Mouse (Mus musculus) c-Kit-positive CD71-positive TER-119-positive erythroid progenitor cells, embryonic 14.5 days (primary cell): ENCODE measurements around the gene Emid1.
A peak's percentile ranks its signal among the peaks of the same experiment; 100 is the strongest.

Source experiments
- DNase-seq: peaks from one replicate; pipeline ENCODE4 v3.0.0-alpha.2; 2013; ENCODE audit warnings: low spot score

Emid1 gene

GRCm38 (mm10) chr11:5063561-5064281, 88.3 kb downstream of the Emid1 start:
- DNase-seq = no peak

GRCm38 (mm10) chr11:5062860-5063505, 89.1 kb downstream of the Emid1 start:
- DNase-seq = no peak

- DNase-seq = no peak
Observed at GRCm38 (mm10) chr11:5062326-5062725, 89.7 kb downstream of the Emid1 start.

DNA sequence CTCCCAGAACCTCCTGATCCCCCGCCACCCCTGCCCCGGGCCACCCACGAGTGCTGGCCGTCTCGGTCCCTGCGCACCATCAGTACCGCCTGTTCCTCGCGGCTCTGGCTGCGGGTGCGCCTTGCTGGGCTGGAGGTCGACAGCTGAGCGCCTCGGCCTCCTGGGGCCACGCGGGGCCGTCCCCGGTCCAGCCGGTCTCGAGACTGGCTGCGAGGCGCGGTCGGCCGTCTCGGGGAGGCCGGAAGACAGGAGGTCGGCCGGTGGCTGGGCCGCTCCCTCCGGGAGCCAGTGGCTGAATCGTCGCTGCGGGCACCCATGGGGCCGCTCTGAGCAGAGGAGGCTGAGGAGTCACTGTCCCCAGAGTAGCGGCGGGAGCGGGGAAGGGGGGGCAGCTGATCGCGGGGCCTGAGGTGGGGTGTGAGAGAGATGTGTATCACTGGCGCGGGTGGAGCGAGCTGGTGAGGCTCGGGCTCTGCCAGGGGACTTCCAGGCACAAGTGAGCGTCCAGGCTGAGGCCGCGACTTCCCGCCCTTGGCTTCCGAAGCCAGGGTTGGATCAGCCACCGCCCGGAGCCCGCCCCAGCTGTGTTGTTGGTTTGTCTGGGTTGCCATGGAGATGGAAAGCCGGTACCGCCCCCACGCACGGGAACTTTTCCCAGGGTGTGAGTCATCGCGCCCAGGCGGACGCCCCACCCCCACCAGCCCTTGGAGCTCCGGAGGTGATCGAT, 90.5 kb downstream of the Emid1 start:
- peak; percentile 82 for DNase-seq

DNA sequence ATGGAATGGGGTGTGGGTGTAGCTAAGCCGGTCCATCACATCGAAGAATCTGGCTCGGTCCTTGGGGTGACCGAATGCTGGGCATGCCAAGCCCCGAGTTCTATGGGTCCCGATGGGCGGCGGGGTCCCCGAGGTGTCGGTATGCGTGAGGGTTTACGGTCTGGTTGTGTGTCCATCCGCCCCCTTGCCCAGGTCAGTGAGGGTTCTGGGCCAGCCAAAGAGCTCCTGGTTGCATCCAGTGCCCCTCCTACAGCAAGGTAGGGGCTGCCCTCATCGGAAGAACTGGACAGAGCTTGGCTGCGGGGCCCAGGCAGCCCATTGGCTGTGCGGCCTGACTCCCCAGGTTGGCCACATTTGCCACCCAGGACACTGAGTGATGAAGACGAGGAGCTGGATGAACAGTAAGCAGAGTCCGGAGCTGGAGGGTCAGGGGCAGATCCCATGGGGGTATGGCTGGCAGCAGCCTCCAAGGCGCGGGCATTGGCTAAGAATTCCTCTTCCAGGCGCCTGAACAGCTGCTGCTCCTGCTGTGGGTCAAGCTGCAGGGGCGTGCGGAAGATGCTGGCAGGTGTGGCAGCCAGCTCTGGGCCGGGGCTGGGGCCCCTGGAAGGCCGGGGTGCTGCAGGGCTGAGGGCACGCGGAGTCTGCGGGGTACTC, 91.2 kb downstream of the Emid1 start:
- DNase-seq = no peak

- no peak for DNase-seq
Observed at GRCm38 (mm10) chr11:5059704-5060156, 92.3 kb downstream of the Emid1 start.

GRCm38 (mm10) chr11:5059230-5059629, 92.8 kb downstream of the Emid1 start:
- no peak for DNase-seq

DNA sequence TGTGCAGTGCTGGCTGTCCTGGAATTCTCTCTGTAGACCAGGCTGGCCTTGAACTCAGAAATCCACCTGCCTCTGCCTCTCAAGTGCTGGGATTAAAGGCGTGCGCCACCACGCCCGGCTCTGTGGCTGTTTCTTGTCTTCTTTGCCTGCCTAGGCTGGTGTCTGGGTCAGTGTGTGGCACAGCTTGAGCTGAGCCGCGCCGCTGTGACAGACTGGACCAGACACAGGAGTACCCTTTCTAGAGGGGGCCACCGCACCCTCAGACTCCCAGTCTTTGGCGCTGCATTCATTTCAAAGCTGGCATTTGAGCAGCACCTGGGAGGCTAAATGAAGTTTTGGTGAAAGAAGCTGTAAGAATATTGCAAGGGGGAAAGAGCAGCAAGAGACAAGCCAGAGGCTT, 93.3 kb downstream of the Emid1 start:
- no peak for DNase-seq

DNA sequence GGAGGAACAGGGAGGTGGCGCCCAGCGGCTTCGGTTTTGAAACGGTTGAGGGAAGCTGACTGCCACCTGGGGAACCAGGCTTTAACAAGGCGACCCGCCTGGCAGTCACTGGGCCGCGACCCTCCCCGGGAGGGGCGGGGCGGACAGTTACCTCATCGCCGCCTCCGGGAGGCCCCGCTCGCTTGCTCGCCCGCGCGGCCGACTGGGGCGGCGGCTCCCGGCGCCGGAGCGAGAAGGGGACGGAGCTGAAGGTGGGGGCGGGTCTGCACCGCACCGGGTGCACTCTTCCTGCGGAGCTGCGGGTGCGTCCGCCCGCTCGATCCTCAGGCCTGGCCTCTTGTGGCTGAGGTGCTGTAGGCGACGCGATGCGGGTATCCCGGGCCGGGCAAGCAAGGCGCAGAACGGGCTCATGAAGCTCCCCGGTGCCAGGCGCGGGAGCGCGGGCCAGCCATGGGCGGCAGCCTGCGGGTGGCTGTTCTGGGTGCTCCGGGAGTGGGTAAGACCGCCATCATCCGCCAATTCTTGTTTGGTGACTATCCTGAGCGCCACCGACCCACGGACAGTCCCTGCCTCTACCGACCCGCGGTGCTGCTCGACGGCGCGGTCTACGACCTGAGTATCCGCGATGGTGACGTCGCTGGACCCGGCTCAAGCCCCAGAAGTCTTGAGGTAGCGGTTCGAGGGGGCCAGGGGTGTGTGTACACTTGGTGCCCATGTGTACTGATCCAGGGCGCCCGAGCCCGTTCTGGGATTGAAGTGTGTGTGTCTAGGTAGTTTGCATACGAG, 94.0 kb downstream of the Emid1 start, which contains the start of gene Rasl10a:
TSS of gene Rasl10a (plus strand) at position 273 of the 786 bp plus-strand sequence.
- DNase-seq = no peak

DNA sequence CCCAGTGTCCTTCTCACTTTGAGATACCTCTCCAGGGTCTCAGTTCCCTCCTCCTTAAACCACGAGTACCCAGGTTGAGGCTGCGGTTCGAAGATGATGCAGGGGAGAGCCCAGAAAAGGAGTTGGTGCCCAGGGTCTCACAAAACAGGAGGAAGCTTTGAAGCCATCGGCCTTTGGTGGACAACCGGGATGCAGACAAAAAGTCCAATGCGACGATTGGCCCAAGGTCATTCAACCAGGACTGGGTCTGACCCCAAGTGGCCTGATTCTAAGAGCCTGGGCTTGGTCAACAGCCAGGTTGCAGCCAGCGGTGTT, 94.6 kb downstream of the Emid1 start:
- no peak for DNase-seq

- DNase-seq = no peak
Observed at GRCm38 (mm10) chr11:5057064-5057463, 95.0 kb downstream of the Emid1 start.
